Mouse (Mus musculus): ENCODE data around the gene Lztfl1. TPM values are rescaled to one million over a fixed set of nuclear protein-coding genes. Genes with fewer than 3 reads are reported as not detected.
A peak's percentile ranks its signal among the peaks of the same experiment; 100 is the strongest.

Gene Lztfl1
- 51.4 and 62.8 TPM in 2 replicates for polyA plus RNA-seq (2014; fragmentation: Nextera tagmentation; extraction: Ambion mirVana)

DNA sequence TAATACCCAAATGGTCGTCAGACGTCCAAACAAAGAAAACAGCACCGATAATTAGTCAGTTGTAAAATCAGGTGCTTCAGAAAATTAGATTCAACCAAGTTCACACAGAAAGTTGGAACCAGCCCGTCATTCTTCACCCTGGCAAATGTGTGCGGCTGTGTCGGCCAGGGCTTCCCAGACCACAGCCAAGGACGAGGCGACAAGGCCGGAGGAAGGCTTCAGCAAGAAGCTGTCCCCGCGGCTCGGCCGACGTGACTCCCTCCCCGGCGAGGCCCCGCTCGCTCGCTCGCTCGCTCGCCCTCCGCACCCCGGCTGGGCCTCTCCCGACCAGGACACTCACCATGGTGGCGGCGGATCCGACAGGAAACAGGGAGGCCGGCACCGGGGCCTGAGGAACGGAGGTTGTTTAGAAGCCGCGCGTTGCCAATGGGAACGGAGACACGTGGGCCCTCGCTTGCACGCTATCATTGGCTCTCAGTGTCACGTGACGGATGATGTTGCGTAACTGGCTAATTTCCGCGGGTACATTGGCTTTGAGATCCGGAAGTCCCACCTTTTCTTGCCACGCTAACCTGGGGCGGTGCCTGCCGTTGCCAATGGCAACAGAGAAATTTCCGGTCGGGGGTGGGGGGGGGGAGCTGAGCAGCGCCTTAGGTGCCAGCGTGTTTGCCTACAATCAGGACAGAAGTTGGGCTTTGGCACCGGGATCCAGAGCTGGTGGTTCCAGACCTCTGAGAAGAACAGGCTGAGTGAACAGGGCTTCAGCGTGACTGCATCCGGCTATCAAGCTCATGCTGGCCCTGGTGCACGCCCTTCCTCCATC lies at the start of gene Lztfl1:
Gene Lztfl1, minus strand, starts transcription at position 512 of the 823 bp plus-strand sequence.
- Histone ChIP-seq H3K27ac (ENCODE audit: low read depth, low read length) (peak within 1 kb of the TSS; percentile 66), H3K4me1 (ENCODE audit: control insufficient read depth, insufficient read depth, low read length) (peaks cover 8% of the 10 kb centered on the region; the same call in 1 of the 2 replicates), H3K9me3 (ENCODE audit: control insufficient read depth, low read length) (no peaks in the 10 kb centered on the region), H3K4me3 (ENCODE audit: low read depth, low read length) (peak within 1 kb of the TSS; percentile 89), H3K4me2 (ENCODE audit: low read depth, low read length) (peak within 1 kb of the TSS; percentile 70), H3K27me3 (ENCODE audit: control insufficient read depth, insufficient read depth, low read length) (no peaks in the 10 kb centered on the region), H3K9ac (replicated peaks; ENCODE audit: low read depth, low read length) (peak within 1 kb of the TSS; percentile 81), H3K36me3 (ENCODE audit: control insufficient read depth, insufficient read depth, low read length) (no peaks in the 10 kb centered on the region)
- ATAC-seq (ENCODE audit: low read depth): peak; percentile 100
- WGBS: under 1% methylated on average over 54 of the region's 55 CpGs

DNA sequence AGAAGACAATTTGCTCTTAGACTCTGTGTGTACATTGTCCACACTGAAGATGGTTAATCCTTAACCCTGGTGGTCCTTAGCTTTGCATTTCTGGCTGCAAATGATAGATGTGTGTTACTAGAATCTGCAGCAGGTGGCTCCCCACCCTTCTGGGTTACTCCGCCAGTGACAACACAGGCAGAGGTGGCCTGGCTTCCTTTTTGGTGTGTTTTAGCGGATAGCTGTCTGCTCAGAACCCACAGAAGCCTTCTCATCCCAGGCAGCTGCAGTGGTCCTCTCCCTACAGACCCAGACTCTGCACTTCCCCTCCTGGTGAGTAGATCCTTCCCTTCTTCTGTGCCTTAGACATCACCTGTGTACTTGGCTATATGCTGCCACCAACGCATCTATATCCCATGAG lies 49.5 kb upstream of the Lztfl1 start:
- Histone ChIP-seq H3K9ac (replicated peaks; ENCODE audit: low read depth, low read length) (no peak overlapping the region), H3K4me2 (ENCODE audit: low read depth, low read length) (no peak overlapping the region), H3K27me3 (ENCODE audit: control insufficient read depth, insufficient read depth, low read length) (no peaks in the 10 kb centered on the region), H3K36me3 (ENCODE audit: control insufficient read depth, insufficient read depth, low read length) (no peaks in the 10 kb centered on the region), H3K27ac (ENCODE audit: low read depth, low read length) (no peak overlapping the region), H3K4me3 (ENCODE audit: low read depth, low read length) (no peak overlapping the region), H3K9me3 (ENCODE audit: control insufficient read depth, low read length) (no peaks in the 10 kb centered on the region), H3K4me1 (ENCODE audit: control insufficient read depth, insufficient read depth, low read length) (no peaks in the 10 kb centered on the region)
- ATAC-seq (ENCODE audit: low read depth): no peak
- 91% methylated on average over 3 of the region's 3 CpGs for whole genome bisulfite sequencing

DNA sequence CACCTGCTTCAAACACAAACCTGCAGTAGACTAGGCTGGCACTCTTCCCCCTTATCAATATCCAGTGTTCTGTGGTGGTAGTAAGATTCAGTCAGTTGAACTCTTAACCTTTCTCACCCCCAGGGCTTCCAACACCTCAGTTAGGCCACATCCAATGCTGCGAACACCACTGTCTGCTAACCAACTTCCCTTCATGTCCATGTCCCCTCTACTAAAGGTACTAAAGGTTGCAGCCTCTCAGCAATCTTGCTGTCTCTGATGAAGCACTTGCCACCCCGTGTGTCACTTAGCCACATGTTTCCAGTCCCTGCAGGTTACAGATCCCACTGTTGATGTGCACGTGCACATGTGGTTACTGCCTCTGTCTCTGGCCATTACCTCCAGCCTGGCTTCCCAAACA lies 46.3 kb upstream of the Lztfl1 start:
- ATAC-seq (ENCODE audit: low read depth): no peak
- WGBS: 83% methylated on average over 3 of the region's 3 CpGs
- H3K4me2 ChIP-seq (ENCODE audit: low read depth, low read length): no peak overlapping the region

DNA sequence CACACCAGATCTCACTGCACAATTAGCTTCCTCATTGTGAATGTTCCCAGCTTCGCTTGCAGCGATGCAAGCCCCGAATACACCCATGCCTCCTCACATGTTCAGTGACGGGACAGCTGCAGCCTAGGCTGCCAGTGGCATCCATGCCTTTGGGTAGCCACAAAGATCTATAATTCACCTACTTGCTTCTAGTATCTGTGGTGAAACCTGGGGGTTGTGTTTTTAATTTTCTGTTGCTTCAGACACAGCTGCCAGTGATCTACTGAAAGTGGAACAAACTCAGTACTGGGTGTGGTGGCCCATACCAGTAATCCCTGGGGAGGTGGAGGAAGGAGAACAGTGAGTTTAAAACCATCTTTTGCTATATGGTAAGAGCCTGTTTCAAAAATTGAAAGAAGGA lies 45.4 kb upstream of the Lztfl1 start:
- 93% methylated on average over 4 of the region's 4 CpGs for WGBS
- Histone ChIP-seq H3K4me1 (ENCODE audit: control insufficient read depth, insufficient read depth, low read length) (no peaks in the 10 kb centered on the region), H3K9me3 (ENCODE audit: control insufficient read depth, low read length) (no peaks in the 10 kb centered on the region), H3K36me3 (ENCODE audit: control insufficient read depth, insufficient read depth, low read length) (no peaks in the 10 kb centered on the region), H3K9ac (replicated peaks; ENCODE audit: low read depth, low read length) (no peak overlapping the region), H3K27me3 (ENCODE audit: control insufficient read depth, insufficient read depth, low read length) (no peaks in the 10 kb centered on the region), H3K4me3 (ENCODE audit: low read depth, low read length) (no peak overlapping the region), H3K27ac (ENCODE audit: low read depth, low read length) (no peak overlapping the region), H3K4me2 (ENCODE audit: low read depth, low read length) (no peak overlapping the region)
- no peak for ATAC-seq (ENCODE audit: low read depth)

More for the DNA sequence above, 46.3 kb upstream of the Lztfl1 start:
- Histone ChIP-seq H3K27me3 (ENCODE audit: control insufficient read depth, insufficient read depth, low read length) (no peaks in the 10 kb centered on the region), H3K9ac (replicated peaks; ENCODE audit: low read depth, low read length) (no peak overlapping the region), H3K27ac (ENCODE audit: low read depth, low read length) (no peak overlapping the region), H3K9me3 (ENCODE audit: control insufficient read depth, low read length) (no peaks in the 10 kb centered on the region), H3K36me3 (ENCODE audit: control insufficient read depth, insufficient read depth, low read length) (no peaks in the 10 kb centered on the region), H3K4me3 (ENCODE audit: low read depth, low read length) (no peak overlapping the region), H3K4me1 (ENCODE audit: control insufficient read depth, insufficient read depth, low read length) (no peaks in the 10 kb centered on the region)

DNA sequence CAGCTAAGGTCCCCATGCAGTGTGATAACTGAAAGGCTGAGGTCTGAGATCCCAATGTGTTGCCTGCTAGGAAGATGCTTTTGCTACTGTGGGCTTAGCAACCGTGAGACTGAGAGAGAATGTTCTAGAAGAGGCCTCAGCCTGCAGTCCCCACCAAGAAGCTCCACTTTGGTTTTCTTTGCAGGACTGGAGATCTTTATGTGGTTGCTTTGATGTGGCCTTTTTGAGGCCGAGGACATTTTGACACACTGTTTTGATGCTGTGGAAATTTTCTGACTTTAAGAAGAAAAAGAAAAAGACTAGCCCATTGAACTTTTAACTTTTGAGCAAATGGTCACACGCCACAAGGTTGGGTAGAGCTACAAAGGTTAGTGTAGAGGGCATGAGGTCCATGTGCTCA lies 43.3 kb upstream of the Lztfl1 start:
- no peak overlapping the region for H3K27ac ChIP-seq (ENCODE audit: low read depth, low read length)
- H3K9me3 ChIP-seq (ENCODE audit: control insufficient read depth, low read length): no peaks in the 10 kb centered on the region
- ATAC-seq (ENCODE audit: low read depth): no peak
- WGBS: 90% methylated on average over 3 of the region's 3 CpGs
- no peaks in the 10 kb centered on the region for H3K36me3 ChIP-seq (ENCODE audit: control insufficient read depth, insufficient read depth, low read length)
- H3K9ac ChIP-seq (replicated peaks; ENCODE audit: low read depth, low read length): no peak overlapping the region
- H3K27me3 ChIP-seq (ENCODE audit: control insufficient read depth, insufficient read depth, low read length): no peaks in the 10 kb centered on the region
- no peaks in the 10 kb centered on the region for H3K4me1 ChIP-seq (ENCODE audit: control insufficient read depth, insufficient read depth, low read length)
- no peak overlapping the region for H3K4me3 ChIP-seq (ENCODE audit: low read depth, low read length)
- H3K4me2 ChIP-seq (ENCODE audit: low read depth, low read length): no peak overlapping the region

DNA sequence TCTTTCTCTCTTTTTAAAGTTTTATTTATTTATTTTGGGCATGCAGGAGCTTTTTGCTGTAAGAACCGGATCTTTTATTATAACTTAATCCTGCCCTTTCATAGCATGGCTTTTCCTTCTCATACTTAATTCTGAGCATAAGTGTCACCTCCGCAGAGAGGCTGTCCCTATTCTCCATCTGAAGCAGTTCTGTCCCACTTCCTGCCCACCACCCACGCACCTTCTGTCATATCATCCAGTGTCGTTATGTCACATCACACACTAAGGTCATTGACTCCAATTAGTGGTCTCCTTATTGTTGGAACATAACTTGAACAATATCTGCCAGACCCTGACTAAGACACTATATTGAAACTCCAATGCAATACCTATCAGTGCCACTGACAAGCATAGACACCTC lies 41.1 kb upstream of the Lztfl1 start:
- no peaks in the 10 kb centered on the region for H3K4me1 ChIP-seq (ENCODE audit: control insufficient read depth, insufficient read depth, low read length)
- no peak for ATAC-seq (ENCODE audit: low read depth)
- no peaks in the 10 kb centered on the region for H3K27me3 ChIP-seq (ENCODE audit: control insufficient read depth, insufficient read depth, low read length)
- no peaks in the 10 kb centered on the region for H3K9me3 ChIP-seq (ENCODE audit: control insufficient read depth, low read length)
- H3K36me3 ChIP-seq (ENCODE audit: control insufficient read depth, insufficient read depth, low read length): no peaks in the 10 kb centered on the region
- H3K4me3 ChIP-seq (ENCODE audit: low read depth, low read length): no peak overlapping the region
- H3K27ac ChIP-seq (ENCODE audit: low read depth, low read length): no peak overlapping the region
- H3K4me2 ChIP-seq (ENCODE audit: low read depth, low read length): no peak overlapping the region
- WGBS: 87% methylated on average over 4 of the region's 4 CpGs
- no peak overlapping the region for H3K9ac ChIP-seq (replicated peaks; ENCODE audit: low read depth, low read length)

DNA sequence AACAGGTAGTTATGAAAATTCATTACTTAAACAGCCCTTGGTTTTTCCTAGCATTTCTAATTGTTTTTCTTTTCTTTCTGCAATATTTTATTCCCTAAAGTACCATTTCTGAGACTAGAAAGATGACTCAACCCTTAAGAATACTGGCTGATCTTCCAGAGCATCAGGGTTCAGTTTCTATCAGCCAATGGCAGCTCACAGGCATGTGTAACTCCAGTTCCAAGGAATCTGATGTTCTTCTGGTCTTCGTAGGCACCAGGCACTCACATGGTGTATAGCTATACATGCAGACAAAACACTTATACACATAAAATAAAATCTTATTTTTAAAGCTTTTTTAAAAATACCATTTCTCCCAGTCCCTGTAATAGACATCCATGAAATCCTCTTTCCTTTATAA lies 40.7 kb upstream of the Lztfl1 start:
- H3K36me3 ChIP-seq (ENCODE audit: control insufficient read depth, insufficient read depth, low read length): no peaks in the 10 kb centered on the region
- H3K27ac ChIP-seq (ENCODE audit: low read depth, low read length): no peak overlapping the region
- no peak overlapping the region for H3K4me3 ChIP-seq (ENCODE audit: low read depth, low read length)
- no peaks in the 10 kb centered on the region for H3K4me1 ChIP-seq (ENCODE audit: control insufficient read depth, insufficient read depth, low read length)
- H3K27me3 ChIP-seq (ENCODE audit: control insufficient read depth, insufficient read depth, low read length): no peaks in the 10 kb centered on the region
- no peak overlapping the region for H3K9ac ChIP-seq (replicated peaks; ENCODE audit: low read depth, low read length)
- no peak for ATAC-seq (ENCODE audit: low read depth)
- 81% methylated on average over 1 of the region's 1 CpGs for WGBS
- no peaks in the 10 kb centered on the region for H3K9me3 ChIP-seq (ENCODE audit: control insufficient read depth, low read length)
- no peak overlapping the region for H3K4me2 ChIP-seq (ENCODE audit: low read depth, low read length)

DNA sequence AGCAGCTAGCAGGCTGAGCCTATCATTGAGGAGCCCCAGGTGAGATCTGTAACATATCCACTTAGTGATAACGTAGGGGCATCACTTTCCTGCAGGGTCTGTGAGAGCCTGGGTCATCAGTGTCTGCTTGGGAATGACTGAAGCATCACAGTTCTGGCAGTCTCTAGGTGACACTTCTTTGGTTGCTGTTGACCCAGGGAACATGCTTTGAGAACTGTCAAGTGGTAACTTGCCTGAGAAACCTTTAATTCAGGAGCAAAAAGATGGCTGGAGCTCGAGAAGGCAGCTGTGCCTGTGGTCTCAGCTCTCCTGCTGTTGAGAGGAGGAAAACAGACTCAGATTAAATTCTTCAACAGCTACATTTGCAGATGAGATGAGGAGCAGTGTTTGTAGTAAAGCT lies 39.8 kb upstream of the Lztfl1 start:
- Histone ChIP-seq H3K4me3 (ENCODE audit: low read depth, low read length) (no peak overlapping the region), H3K27ac (ENCODE audit: low read depth, low read length) (no peak overlapping the region), H3K4me1 (ENCODE audit: control insufficient read depth, insufficient read depth, low read length) (no peaks in the 10 kb centered on the region), H3K36me3 (ENCODE audit: control insufficient read depth, insufficient read depth, low read length) (no peaks in the 10 kb centered on the region), H3K4me2 (ENCODE audit: low read depth, low read length) (no peak overlapping the region), H3K27me3 (ENCODE audit: control insufficient read depth, insufficient read depth, low read length) (no peaks in the 10 kb centered on the region), H3K9ac (replicated peaks; ENCODE audit: low read depth, low read length) (no peak overlapping the region), H3K9me3 (ENCODE audit: control insufficient read depth, low read length) (no peaks in the 10 kb centered on the region)
- 78% methylated on average over 2 of the region's 2 CpGs for WGBS
- no peak for ATAC-seq (ENCODE audit: low read depth)

DNA sequence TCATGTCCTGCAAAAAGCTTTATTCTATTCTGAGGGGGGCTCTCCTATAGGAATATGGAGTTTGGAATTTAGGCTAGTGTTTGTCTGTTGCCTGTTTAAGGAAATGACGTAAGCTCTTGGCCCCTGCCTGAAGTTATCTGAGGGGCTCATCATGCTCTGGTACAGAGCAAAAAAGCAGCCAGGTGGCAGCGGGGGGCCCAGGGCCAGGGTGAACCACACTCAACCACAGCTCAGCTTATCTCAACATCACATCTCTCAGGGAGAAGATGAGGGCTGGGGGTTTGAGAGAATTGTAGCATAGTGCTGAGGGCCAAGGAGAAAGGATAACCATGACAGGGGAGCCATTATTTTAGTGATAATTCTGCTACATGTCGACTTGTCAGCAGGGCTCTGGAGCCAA lies 39.3 kb upstream of the Lztfl1 start:
- H3K36me3 ChIP-seq (ENCODE audit: control insufficient read depth, insufficient read depth, low read length): no peaks in the 10 kb centered on the region
- no peaks in the 10 kb centered on the region for H3K9me3 ChIP-seq (ENCODE audit: control insufficient read depth, low read length)
- H3K27me3 ChIP-seq (ENCODE audit: control insufficient read depth, insufficient read depth, low read length): no peaks in the 10 kb centered on the region
- no peak overlapping the region for H3K4me2 ChIP-seq (ENCODE audit: low read depth, low read length)
- ATAC-seq (ENCODE audit: low read depth): no peak
- H3K4me3 ChIP-seq (ENCODE audit: low read depth, low read length): no peak overlapping the region
- H3K9ac ChIP-seq (replicated peaks; ENCODE audit: low read depth, low read length): no peak overlapping the region
- WGBS: 83% methylated on average over 3 of the region's 3 CpGs
- no peaks in the 10 kb centered on the region for H3K4me1 ChIP-seq (ENCODE audit: control insufficient read depth, insufficient read depth, low read length)
- no peak overlapping the region for H3K27ac ChIP-seq (ENCODE audit: low read depth, low read length)
